Mouse (Mus musculus) heart, postnatal 0 days (tissue): ENCODE data around the gene Sh3gl2.

Experiments used
- CTCF ChIP-seq: IDR thresholded peaks from 2 replicates; pipeline ENCODE4 v1.5.1; 2016; ENCODE audit warnings: antibody characterized with exemption, control low read depth, low read depth
- EP300 ChIP-seq: IDR thresholded peaks from 2 replicates; pipeline ENCODE4 v1.6.1; 2016; ENCODE audit warnings: antibody characterized with exemption, low read depth

GRCm38 (mm10) chr4:85241675-85242074 is 36.7 kb downstream of the Sh3gl2 start:
- no peak for TF ChIP-seq CTCF
- no peak for TF ChIP-seq EP300
